9 mouse cellular contexts compared by ENCODE assay signal in genomic region chr4:135244335-135244734, GRCm38 (mm10). TPM values are rescaled to one million over a fixed set of nuclear protein-coding genes. Genes with fewer than 3 reads are reported as not detected.
A peak's percentile ranks its signal among the peaks of the same experiment; 100 is the strongest.
DNase-seq lines count a peak whose midpoint lies in the region; ATAC-seq lines count a peak whose summit lies in the region.
"Had no signal": no experiment of that assay in that cellular context is flagged by ENCODE, and none has a peak within 500 bp of the region (broad histone marks: within the 10 kb centered on the region; RNA-seq: fewer than 3 reads in every experiment).

No protein-coding gene starts in this region.

- H3K27ac ChIP-seq in liver, embryonic 13.5 days = no peak overlapping the region; the same call in 1 of the 2 replicates

- H3K4me2 ChIP-seq in liver, embryonic 13.5 days = no peak overlapping the region

- 0 out of 2 replicates have a peak, but pooled peaks cover 4% of the 10 kb centered on the region for H3K9me3 ChIP-seq in liver, embryonic 13.5 days (replicated peaks)

- no peak overlapping the region for H3K4me3 ChIP-seq in liver, embryonic 13.5 days (replicated peaks)

- H3K9ac ChIP-seq in liver, embryonic 13.5 days = no peak overlapping the region

- ATAC-seq in liver, embryonic 13.5 days (ENCODE audit: low read depth) = no peak

- DNase-seq in adrenal gland, postnatal 14 days = peak; percentile 75
- no peak for DNase-seq in adrenal gland, adult 2 months
- DNase-seq in lung, adult 18-20 months = peak; percentile 36 to 56
- no peak for DNase-seq in lung, postnatal 14 days
- DNase-seq in liver, embryonic 13.5 days = peak; percentile 32
- peak; percentile 71 for DNase-seq in splenic B cell, adult 2 months (ENCODE audit: low read depth, low spot score)
- no peak for DNase-seq in right cerebral cortex, postnatal 10 days (ENCODE audit: low spot score in 2 of 2)
- no peak for DNase-seq in cerebellum, postnatal 4 days (ENCODE audit: low spot score in 2 of 2)
- DNase-seq: midbrain, embryonic 14.5 days had no signal

- peaks cover 9% of the 10 kb centered on the region for H3K36me3 ChIP-seq in liver, embryonic 13.5 days
- no peaks in the 10 kb centered on the region for H3K36me3 ChIP-seq in splenic B cell, adult 2 months (ENCODE audit: control insufficient read depth, insufficient read depth, low read length, poor library complexity, severe bottlenecking)

- H3K27me3 ChIP-seq in liver, embryonic 13.5 days = no peaks in the 10 kb centered on the region
- no peaks in the 10 kb centered on the region for H3K27me3 ChIP-seq in splenic B cell, adult 2 months (ENCODE audit: control insufficient read depth, insufficient read depth, low read length, poor library complexity, severe bottlenecking)

- peaks cover 97% of the 10 kb centered on the region for H3K4me1 ChIP-seq in liver, embryonic 13.5 days (replicated peaks)

- 84% methylated on average over 3 of the region's 3 CpGs for WGBS in liver, embryonic 13.5 days (ENCODE audit: insufficient replicate concordance)

RNA-seq across cellular contexts. Expression of gene Clic4, which starts 28.3 kb away (rescaled TPM):
- 95.7 and 116 TPM in 2 replicates for total RNA-seq in adrenal gland, postnatal 14 days (2021)
- total RNA-seq in adrenal gland, adult 2 months (2021) = 100 to 1,000 TPM in 1 of 2 experiments, 10 to 100 TPM in 1; 80.4 to 120 TPM
- polyA plus RNA-seq in adrenal gland, adult 2 months (2012; rRNA removed) = 42.2 and 42.7 TPM in 2 replicates
- 109 and 131 TPM in 2 replicates for polyA plus RNA-seq in liver, embryonic 13.5 days (2015; fragmentation: Nextera tagmentation; extraction: Ambion mirVana)

Comparison
In these comparisons a context has a peak if more than half of its experiments do, and no peak if none do; other contexts are left out.
1. DNase-seq: peak in adrenal gland, postnatal 14 days (single experiment), lung, adult 18-20 months (2 of 2), liver, embryonic 13.5 days (single experiment) and splenic B cell, adult 2 months (single experiment); none in adrenal gland, adult 2 months (single experiment), lung, postnatal 14 days (single experiment), right cerebral cortex, postnatal 10 days (0 of 2) and cerebellum, postnatal 4 days (0 of 2).